24 mouse cellular contexts compared by ENCODE assay signal in the genomic region with DNA sequence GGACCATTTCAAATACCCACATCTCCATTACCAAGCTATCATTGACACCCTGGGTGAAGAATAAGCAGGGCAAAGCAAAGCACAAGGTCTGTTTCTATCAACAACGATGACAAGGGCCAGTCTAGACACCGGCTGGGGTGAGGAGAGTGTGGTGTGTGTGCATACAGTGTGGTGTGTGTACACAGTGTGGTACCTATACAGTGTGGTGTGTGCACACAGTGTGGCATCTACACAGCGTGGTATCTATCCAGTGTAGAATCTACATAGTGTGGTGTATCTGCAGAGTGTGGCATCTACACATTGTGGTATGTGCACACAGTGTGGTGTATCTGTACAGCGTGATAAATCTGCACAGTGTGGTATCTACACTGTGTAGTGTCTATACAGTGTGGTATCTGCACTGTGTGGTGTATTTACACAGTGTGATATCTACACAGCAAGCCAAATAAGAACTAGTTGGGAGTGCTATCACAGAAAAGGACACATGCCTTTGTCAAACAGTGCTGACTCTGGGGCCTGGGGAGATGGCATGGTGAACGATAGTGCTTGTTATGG. TPM values are rescaled to one million over a fixed set of nuclear protein-coding genes. Genes with fewer than 3 reads are reported as not detected.
A peak's percentile ranks its signal among the peaks of the same experiment; 100 is the strongest.
DNase-seq lines count a peak whose midpoint lies in the region; ATAC-seq and TF ChIP-seq lines count a peak whose summit lies in the region.
"Had no signal": no experiment of that assay in that cellular context is flagged by ENCODE, and none has a peak within 500 bp of the region (broad histone marks: within the 10 kb centered on the region; RNA-seq: fewer than 3 reads in every experiment).

No protein-coding gene starts in this region.

- TF ChIP-seq POLR2A in MEL (IDR thresholded peaks at IDR 0.05; ENCODE audit: control insufficient read depth in 1 of 2, insufficient read depth in 1 of 2, low read depth in 1 of 2, low read length in 2 of 2, poor library complexity in 1 of 2): no peak

- no peak overlapping the region for H3K4me3 ChIP-seq in heart, embryonic 14.5 days (ENCODE audit: control insufficient read depth in 1 of 2, insufficient read depth in 1 of 2, low read depth in 1 of 2, low read length in 2 of 2)
- H3K4me3 ChIP-seq in liver, embryonic 13.5 days (replicated peaks): no peak overlapping the region
- H3K4me3 ChIP-seq in liver, embryonic 11.5 days (ENCODE audit: low read depth, low read length): no peak overlapping the region
- no peak overlapping the region for H3K4me3 ChIP-seq in MEL (ENCODE audit: control insufficient read depth in 1 of 2, insufficient read depth in 1 of 2, low read depth in 2 of 2, low read length in 2 of 2)
- H3K4me3 ChIP-seq in stomach, embryonic 14.5 days (ENCODE audit: low read depth, low read length): no peak overlapping the region
- no peak overlapping the region for H3K4me3 ChIP-seq in neural tube, embryonic 15.5 days (replicated peaks)
- H3K4me3 ChIP-seq: embryonic facial prominence, embryonic 10.5 days; forebrain, embryonic 15.5 days; heart, embryonic 10.5 days; heart, embryonic 15.5 days; hindbrain, embryonic 13.5 days had no signal

- no peak for TF ChIP-seq RAD21 in MEL (IDR thresholded peaks at IDR 0.05; ENCODE audit: low read depth, low read length)

- H3K4me2 ChIP-seq in heart, embryonic 14.5 days (ENCODE audit: low read length): no peak overlapping the region
- no peak overlapping the region for H3K4me2 ChIP-seq in liver, embryonic 13.5 days
- no peak overlapping the region for H3K4me2 ChIP-seq in liver, embryonic 11.5 days
- no peak overlapping the region for H3K4me2 ChIP-seq in stomach, embryonic 14.5 days (replicated peaks; ENCODE audit: low read depth, low read length)
- H3K4me2 ChIP-seq in neural tube, embryonic 15.5 days: no peak overlapping the region
- H3K4me2 ChIP-seq: forebrain, embryonic 15.5 days; heart, embryonic 15.5 days; hindbrain, embryonic 13.5 days had no signal

- peak; percentile 22; the same call in 1 of the 2 replicates for ATAC-seq in heart, embryonic 14.5 days (ENCODE audit: insufficient number of reproducible peaks, insufficient read depth, low FRiP score, low read depth)
- peak; percentile 53; the same call in 1 of the 2 replicates for ATAC-seq in liver, embryonic 13.5 days (ENCODE audit: low read depth)
- ATAC-seq in liver, embryonic 11.5 days (replicated peaks; ENCODE audit: low FRiP score): no peak; the same call in 1 of the 2 replicates
- peak; percentile 63; the same call in 1 of the 2 replicates for ATAC-seq in stomach, embryonic 14.5 days (ENCODE audit: insufficient number of reproducible peaks, insufficient read depth, low FRiP score, low read depth)
- ATAC-seq in neural tube, embryonic 15.5 days (ENCODE audit: low FRiP score): no peak
- ATAC-seq: activated CD4-positive, CD25-positive, alpha-beta regulatory T cell, adult 4 months; forebrain, embryonic 15.5 days; Patski had no signal

- H3K36me3 ChIP-seq in heart, embryonic 14.5 days (ENCODE audit: control insufficient read depth, insufficient read depth, low read length): no peaks in the 10 kb centered on the region
- no peaks in the 10 kb centered on the region for H3K36me3 ChIP-seq in liver, embryonic 13.5 days
- no peaks in the 10 kb centered on the region for H3K36me3 ChIP-seq in liver, embryonic 11.5 days (ENCODE audit: control insufficient read depth, insufficient read depth, low read length)
- H3K36me3 ChIP-seq in MEL (ENCODE audit: control insufficient read depth in 1 of 2, insufficient read depth in 2 of 2, low read length in 2 of 2): no peaks in the 10 kb centered on the region
- no peaks in the 10 kb centered on the region for H3K36me3 ChIP-seq in stomach, embryonic 14.5 days (ENCODE audit: control insufficient read depth, insufficient read depth, low read length)
- H3K36me3 ChIP-seq in neural tube, embryonic 15.5 days: no peaks in the 10 kb centered on the region
- H3K36me3 ChIP-seq: embryonic facial prominence, embryonic 10.5 days; forebrain, embryonic 15.5 days; heart, embryonic 10.5 days; heart, embryonic 15.5 days; hindbrain, embryonic 13.5 days had no signal

- H3K27me3 ChIP-seq in heart, embryonic 14.5 days (ENCODE audit: control insufficient read depth, insufficient read depth, low read length): no peaks in the 10 kb centered on the region
- no peaks in the 10 kb centered on the region for H3K27me3 ChIP-seq in liver, embryonic 13.5 days
- H3K27me3 ChIP-seq in liver, embryonic 11.5 days (replicated peaks; ENCODE audit: control insufficient read depth, insufficient read depth, low read length): no peaks in the 10 kb centered on the region
- peaks cover 0 to 2% of the 10 kb centered on the region in 2 experiments; a peak in 2 of 4 replicates for H3K27me3 ChIP-seq in MEL (ENCODE audit: control insufficient read depth in 1 of 2, insufficient read depth in 2 of 2, low read length in 2 of 2)
- no peaks in the 10 kb centered on the region for H3K27me3 ChIP-seq in stomach, embryonic 14.5 days (ENCODE audit: control insufficient read depth, insufficient read depth, low read length)
- H3K27me3 ChIP-seq in neural tube, embryonic 15.5 days (replicated peaks): no peaks in the 10 kb centered on the region
- H3K27me3 ChIP-seq: forebrain, embryonic 15.5 days; heart, embryonic 15.5 days; hindbrain, embryonic 13.5 days had no signal

- no peaks in the 10 kb centered on the region for H3K9me3 ChIP-seq in heart, embryonic 14.5 days (ENCODE audit: control insufficient read depth, low read length)
- H3K9me3 ChIP-seq in liver, embryonic 13.5 days (replicated peaks): no peaks in the 10 kb centered on the region; the same call in 1 of the 2 replicates
- H3K9me3 ChIP-seq in liver, embryonic 11.5 days (ENCODE audit: control insufficient read depth, low read length): peaks cover 2% of the 10 kb centered on the region; the same call in 1 of the 2 replicates
- H3K9me3 ChIP-seq in MEL (replicated peaks; ENCODE audit: insufficient read depth, low read length): no peaks in the 10 kb centered on the region
- no peaks in the 10 kb centered on the region for H3K9me3 ChIP-seq in stomach, embryonic 14.5 days (ENCODE audit: control insufficient read depth, low read depth, low read length)
- no peaks in the 10 kb centered on the region for H3K9me3 ChIP-seq in neural tube, embryonic 15.5 days (replicated peaks)
- H3K9me3 ChIP-seq: embryonic facial prominence, embryonic 10.5 days; forebrain, embryonic 15.5 days; heart, embryonic 10.5 days; heart, embryonic 15.5 days; hindbrain, embryonic 13.5 days had no signal

- TF ChIP-seq EP300 in MEL (IDR thresholded peaks at IDR 0.05; ENCODE audit: low read depth in 1 of 2, low read length in 2 of 2): no peak

- no peak overlapping the region for H3K27ac ChIP-seq in heart, embryonic 14.5 days (replicated peaks in 1 of 2; ENCODE audit: control insufficient read depth in 1 of 2, insufficient read depth in 1 of 2, low read depth in 2 of 2, low read length in 2 of 2)
- no peak overlapping the region for H3K27ac ChIP-seq in liver, embryonic 13.5 days
- no peak overlapping the region for H3K27ac ChIP-seq in liver, embryonic 11.5 days (ENCODE audit: low read depth, low read length)
- H3K27ac ChIP-seq in MEL (ENCODE audit: control insufficient read depth, low read depth, low read length): no peak overlapping the region
- no peak overlapping the region for H3K27ac ChIP-seq in stomach, embryonic 14.5 days (ENCODE audit: low read length)
- H3K27ac ChIP-seq in neural tube, embryonic 15.5 days (replicated peaks): no peak overlapping the region
- H3K27ac ChIP-seq: embryonic facial prominence, embryonic 10.5 days; forebrain, embryonic 15.5 days; heart, embryonic 10.5 days; heart, embryonic 15.5 days; hindbrain, embryonic 13.5 days had no signal

- DNase-seq in heart, adult 18-20 months: no peak
- DNase-seq in liver, embryonic 13.5 days: no peak
- DNase-seq in liver, embryonic 11.5 days (ENCODE audit: low spot score): no peak
- no peak for DNase-seq in MEL (ENCODE audit: low read depth, low spot score)
- DNase-seq in kidney, postnatal 4 days: no peak
- DNase-seq: adrenal gland, adult 2 months; adrenal gland, postnatal 25 days; cerebellum, adult 18-20 months; cerebellum, adult 9-11 months; cerebellum, postnatal 36 days; gastrocnemius, postnatal 36 days; heart, adult 11 months; heart, postnatal 14 days had no signal

- WGBS in heart, embryonic 14.5 days: 77% methylated on average over 5 of the region's 5 CpGs
- 60% methylated on average over 5 of the region's 5 CpGs for WGBS in liver, embryonic 13.5 days (ENCODE audit: insufficient replicate concordance)
- WGBS in liver, embryonic 11.5 days: 75% methylated on average over 5 of the region's 5 CpGs
- 80% methylated on average over 5 of the region's 5 CpGs for WGBS in stomach, embryonic 14.5 days
- WGBS in neural tube, embryonic 15.5 days: 93% methylated on average over 5 of the region's 5 CpGs

- no peak overlapping the region for H3K9ac ChIP-seq in heart, embryonic 14.5 days (ENCODE audit: low read length)
- no peak overlapping the region for H3K9ac ChIP-seq in liver, embryonic 13.5 days
- no peak overlapping the region for H3K9ac ChIP-seq in liver, embryonic 11.5 days (ENCODE audit: low read depth, low read length)
- no peak overlapping the region for H3K9ac ChIP-seq in MEL (ENCODE audit: control insufficient read depth, low read depth, low read length, poor library complexity, severe bottlenecking)
- no peak overlapping the region for H3K9ac ChIP-seq in stomach, embryonic 14.5 days (replicated peaks; ENCODE audit: low read depth, low read length)
- H3K9ac ChIP-seq in neural tube, embryonic 15.5 days (replicated peaks): no peak overlapping the region
- H3K9ac ChIP-seq: forebrain, embryonic 15.5 days; heart, embryonic 15.5 days; hindbrain, embryonic 13.5 days had no signal

- H3K79me2 ChIP-seq in MEL (ENCODE audit: control insufficient read depth, insufficient read depth, low read length, poor library complexity): no peaks in the 10 kb centered on the region

- no peak for TF ChIP-seq CTCF in MEL (IDR thresholded peaks at IDR 0.05 in 2 of 3, conservative IDR thresholded peaks at IDR 0.05 in 1 of 3; ENCODE audit: control insufficient read depth in 1 of 3, insufficient read depth in 1 of 3, low read depth in 2 of 3, low read length in 3 of 3, poor library complexity in 1 of 3, severe bottlenecking in 1 of 3)

- H3K4me1 ChIP-seq in heart, embryonic 14.5 days (ENCODE audit: control insufficient read depth in 2 of 2, insufficient read depth in 2 of 2, low read length in 2 of 2): no peaks in the 10 kb centered on the region; a peak in 1 of 4 replicates
- peaks cover 15% of the 10 kb centered on the region for H3K4me1 ChIP-seq in liver, embryonic 13.5 days (replicated peaks)
- H3K4me1 ChIP-seq in liver, embryonic 11.5 days (replicated peaks; ENCODE audit: control insufficient read depth, insufficient read depth, low read length): no peaks in the 10 kb centered on the region; the same call in 1 of the 2 replicates
- no peaks in the 10 kb centered on the region for H3K4me1 ChIP-seq in MEL (ENCODE audit: control insufficient read depth in 1 of 2, insufficient read depth in 2 of 2, low read length in 2 of 2)
- no peaks in the 10 kb centered on the region for H3K4me1 ChIP-seq in stomach, embryonic 14.5 days (ENCODE audit: control insufficient read depth, insufficient read depth, low read length)
- H3K4me1 ChIP-seq in neural tube, embryonic 15.5 days: peaks cover 4% of the 10 kb centered on the region; the same call in 1 of the 2 replicates
- H3K4me1 ChIP-seq: forebrain, embryonic 15.5 days; heart, embryonic 10.5 days; heart, embryonic 15.5 days; hindbrain, embryonic 13.5 days had no signal

RNA-seq across cellular contexts. Expression of gene Fam20a, which starts 24.9 kb away (rescaled TPM):
- 2.1 and 2.6 TPM in 2 replicates for polyA plus RNA-seq in heart, embryonic 14.5 days (2014; fragmentation: Nextera tagmentation; extraction: Ambion mirVana)
- total RNA-seq in heart, adult 18-20 months (2021): 1 to 10 TPM; 5.8 to 7.4 TPM
- polyA plus RNA-seq in liver, embryonic 13.5 days (2015; fragmentation: Nextera tagmentation; extraction: Ambion mirVana): 3.7 and 4.1 TPM in 2 replicates
- polyA plus RNA-seq in liver, embryonic 11.5 days (2014; fragmentation: Nextera tagmentation; extraction: Ambion mirVana): 7.8 and 8.7 TPM in 2 replicates
- not detected in 2 replicates for total RNA-seq in MEL (2012; rRNA removed)
- not detected for polyA plus RNA-seq in MEL (2012; ENCODE audit: insufficient read depth in 1 of 2, insufficient read length in 2 of 2, low read depth in 1 of 2, low replicate concordance in 2 of 2, missing spikeins in 1 of 2)
- 0.86 and 1.2 TPM in 2 replicates for polyA plus RNA-seq in stomach, embryonic 14.5 days (2014; fragmentation: Nextera tagmentation; extraction: Ambion mirVana)
- 6.6 and 8.0 TPM in 2 replicates for polyA plus RNA-seq in neural tube, embryonic 15.5 days (2015; fragmentation: Nextera tagmentation; extraction: Ambion mirVana)
- total RNA-seq: hematopoietic stem cell, adult 5-6 weeks had no signal

RNA-seq across cellular contexts. Expression of gene Prkar1a, which starts 48.0 kb away (rescaled TPM):
- 492 and 510 TPM in 2 replicates for polyA plus RNA-seq in heart, embryonic 14.5 days (2014; fragmentation: Nextera tagmentation; extraction: Ambion mirVana)
- total RNA-seq in heart, adult 18-20 months (2021): 100 to 1,000 TPM; 371 to 461 TPM
- polyA plus RNA-seq in liver, embryonic 13.5 days (2015; fragmentation: Nextera tagmentation; extraction: Ambion mirVana): 126 and 148 TPM in 2 replicates
- polyA plus RNA-seq in liver, embryonic 11.5 days (2014; fragmentation: Nextera tagmentation; extraction: Ambion mirVana): 261 and 285 TPM in 2 replicates
- total RNA-seq in MEL (2012; rRNA removed): 69.6 and 70.2 TPM in 2 replicates
- 100 to 1,000 TPM in 1 of 2 experiments, not detected in 1; 152 TPM for polyA plus RNA-seq in MEL (2012; ENCODE audit: insufficient read depth in 1 of 2, insufficient read length in 2 of 2, low read depth in 1 of 2, low replicate concordance in 2 of 2, missing spikeins in 1 of 2)
- 340 and 351 TPM in 2 replicates for polyA plus RNA-seq in stomach, embryonic 14.5 days (2014; fragmentation: Nextera tagmentation; extraction: Ambion mirVana)
- 451 and 458 TPM in 2 replicates for polyA plus RNA-seq in neural tube, embryonic 15.5 days (2015; fragmentation: Nextera tagmentation; extraction: Ambion mirVana)

Comparison
In these comparisons a context has a peak if more than half of its experiments do, and no peak if none do; other contexts are left out.
1. ATAC-seq: peak in heart, embryonic 14.5 days (single experiment), liver, embryonic 13.5 days (single experiment) and stomach, embryonic 14.5 days (single experiment); none in liver, embryonic 11.5 days (single experiment) and neural tube, embryonic 15.5 days (single experiment).